Mouse (Mus musculus) ES-CJ7 (cell line): ENCODE results near the gene Srsf3.
A peak's percentile ranks its signal among the peaks of the same experiment; 100 is the strongest.
"Not testable (repeated sequence)": the region's sequence is repeated elsewhere in the genome, so short reads cannot be mapped to it uniquely, and the experiment has no call there.

ENCODE experiments used
- DNase-seq: peaks from one replicate; pipeline ENCODE4 v3.0.0; 2011; ENCODE audit warnings: low read depth, low spot score

Gene Srsf3

DNA sequence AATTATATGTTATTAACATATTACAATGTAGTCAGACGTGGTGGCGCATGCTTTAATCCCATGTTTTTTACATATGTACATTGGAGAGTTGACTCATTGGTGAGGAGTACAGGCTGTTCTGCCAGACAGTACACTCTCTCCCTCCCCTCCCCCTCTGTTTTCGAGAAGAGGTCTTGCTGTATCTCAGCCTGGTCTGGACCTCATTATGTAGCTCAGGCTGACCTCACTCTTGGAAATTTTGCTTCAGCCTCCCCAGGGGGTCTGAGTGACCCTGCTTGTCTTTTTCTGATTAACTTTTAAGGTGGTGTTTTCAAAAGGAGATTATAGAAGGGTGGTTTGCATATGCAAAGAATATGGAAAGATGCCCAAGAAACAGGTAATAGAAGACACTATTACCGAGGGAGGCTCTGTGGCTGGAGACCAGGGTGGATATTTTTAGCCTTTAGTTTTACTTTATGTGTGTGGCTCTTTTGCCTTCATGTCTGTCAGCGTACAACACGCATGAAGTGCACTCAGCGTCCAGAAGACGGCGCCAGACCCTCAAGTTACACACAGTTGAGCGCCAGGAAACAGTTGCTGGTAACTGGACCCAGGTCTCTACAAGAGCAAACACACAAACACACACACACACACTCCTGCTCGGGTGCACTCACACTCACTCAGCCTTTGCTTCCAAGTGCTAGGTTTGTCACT is 14.0 kb upstream of the Srsf3 start:
- DNase-seq: peak; percentile 87

DNA sequence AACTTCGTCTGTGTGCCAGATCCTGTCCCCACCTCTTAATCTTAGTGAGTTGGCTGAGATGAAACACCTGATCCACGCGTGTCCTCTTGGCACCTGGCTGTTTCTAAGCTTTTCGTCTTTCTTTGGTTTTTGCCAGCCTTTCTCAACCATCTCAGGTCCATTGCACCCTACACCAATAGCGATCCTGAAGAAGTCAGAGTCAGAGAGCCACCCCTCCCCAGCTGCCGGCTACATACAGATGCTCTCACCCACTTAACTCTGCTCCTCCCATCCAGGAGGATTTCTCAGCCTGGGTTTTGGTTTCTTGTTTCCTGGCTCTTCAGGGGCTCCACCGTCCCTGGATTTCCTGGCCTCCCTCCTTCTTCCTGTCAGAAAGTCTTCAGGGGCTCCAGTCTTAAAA is 13.0 kb upstream of the Srsf3 start:
- DNase-seq: no peak

DNA sequence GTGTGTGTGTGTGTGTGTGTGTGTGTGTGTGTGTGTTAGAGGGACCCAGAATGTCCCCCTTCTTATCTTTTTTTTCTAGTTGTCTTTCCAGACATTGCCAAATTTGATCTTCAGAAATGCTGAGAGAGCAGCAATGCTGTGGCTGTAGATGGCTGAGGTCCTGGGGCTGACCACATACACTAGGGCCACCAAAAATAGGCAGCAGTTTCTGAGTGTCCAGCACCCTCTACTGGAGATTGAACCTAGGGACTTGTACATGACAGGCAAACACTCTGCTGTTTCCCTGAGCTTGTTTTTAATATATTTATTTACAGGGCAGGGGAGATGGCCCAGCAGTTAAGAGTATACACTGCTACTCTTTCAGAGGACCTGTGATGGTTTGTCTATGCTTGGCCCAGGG is 12.0 kb upstream of the Srsf3 start:
- no peak for DNase-seq

- peak; percentile 67 for DNase-seq
Measured at GRCm38 (mm10) chr17:29022230-29022819, 10.1 kb upstream of the Srsf3 start.

DNA sequence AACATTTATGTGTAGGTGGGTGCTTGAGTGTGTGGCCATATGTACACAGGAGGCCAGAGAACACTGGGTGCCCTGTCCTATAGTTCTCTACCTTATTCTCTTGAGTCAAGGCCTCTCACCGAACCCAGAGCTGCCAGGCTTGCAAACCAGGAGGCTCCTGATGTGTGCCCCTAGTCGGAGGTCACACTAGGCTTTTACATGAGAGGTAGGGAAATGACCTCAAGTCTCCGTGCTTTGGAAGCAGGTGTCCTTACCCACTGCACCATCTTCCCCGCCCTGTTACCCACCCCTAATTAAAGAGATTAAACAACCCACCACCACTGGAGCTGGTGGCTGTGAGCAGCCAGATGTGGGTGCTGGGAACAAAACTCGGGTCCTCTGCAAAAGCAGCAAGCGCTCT is 9.1 kb upstream of the Srsf3 start:
- DNase-seq: no peak

DNA sequence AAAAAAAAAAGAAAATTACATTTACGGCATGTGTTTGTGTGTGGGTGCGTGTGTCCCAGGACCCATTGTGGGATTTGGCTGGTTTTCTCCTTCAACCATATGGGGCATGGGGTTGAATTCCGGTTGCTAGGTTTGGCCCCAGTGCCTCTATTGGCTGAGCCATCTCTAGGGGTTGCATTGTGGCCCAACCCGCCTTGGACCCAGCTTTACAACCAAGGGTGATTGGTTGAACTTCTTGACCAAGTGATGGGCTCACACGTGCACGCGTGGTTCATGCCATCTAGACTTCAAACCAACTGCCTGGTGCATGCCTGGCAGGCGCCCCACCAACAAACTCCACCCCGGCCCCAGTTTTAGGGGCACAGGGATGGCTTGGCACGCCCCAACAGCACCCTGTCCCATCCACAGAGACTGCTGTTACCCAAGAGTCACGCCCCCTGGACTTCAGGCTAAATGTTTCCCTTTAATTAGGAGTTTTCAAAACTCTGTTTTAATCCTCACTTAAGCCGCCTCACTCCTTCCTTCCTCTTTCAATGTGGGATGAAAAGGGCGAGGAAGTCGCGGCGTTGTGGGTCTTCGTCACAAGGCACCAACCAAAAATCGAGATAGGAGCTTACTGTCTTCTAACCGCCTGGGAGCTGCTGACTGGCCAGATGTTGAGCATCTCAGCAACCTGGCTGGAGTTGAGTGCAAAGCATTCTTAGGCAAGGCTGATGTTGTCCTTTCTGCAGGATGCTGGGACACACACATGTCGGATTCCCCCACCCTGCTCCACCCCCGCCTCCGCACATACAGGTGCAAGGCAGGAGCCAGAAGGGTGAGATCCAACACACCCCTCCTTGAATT is 8.2 kb upstream of the Srsf3 start:
- peak; percentile 78 for DNase-seq

DNA sequence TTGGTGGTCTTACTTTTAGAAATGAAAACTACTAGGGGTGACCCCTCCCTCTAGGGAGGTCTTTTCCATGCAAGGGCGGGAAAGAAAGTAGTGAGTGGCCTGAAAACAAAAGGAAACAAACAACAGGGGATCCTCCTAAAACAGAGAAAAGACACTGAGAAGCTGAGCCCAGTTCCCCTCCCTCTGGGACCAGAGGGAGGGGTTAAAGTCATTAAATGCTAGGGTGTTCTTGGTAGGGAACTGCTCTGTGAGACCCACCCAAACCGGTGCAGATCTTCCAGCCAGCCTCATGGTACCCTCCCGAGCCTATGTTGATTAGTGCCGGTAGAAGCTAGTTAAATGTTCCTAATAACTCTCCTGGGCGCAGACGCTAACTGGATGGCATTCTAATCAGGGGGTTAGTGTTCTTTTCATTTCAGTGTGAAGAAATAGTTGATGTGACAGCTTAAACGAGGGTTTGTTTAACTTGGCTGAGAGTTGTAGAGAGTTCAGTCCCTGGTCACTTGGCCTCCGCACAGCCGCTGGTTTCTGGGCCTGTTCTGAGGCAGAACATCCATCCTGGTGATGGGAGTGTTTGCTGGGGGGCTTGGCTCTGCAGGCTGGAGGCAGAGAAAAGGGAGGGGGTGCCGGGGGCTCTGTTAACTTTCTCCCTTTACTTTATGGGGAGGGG is 7.4 kb upstream of the Srsf3 start:
- DNase-seq: peak; percentile 90

DNA sequence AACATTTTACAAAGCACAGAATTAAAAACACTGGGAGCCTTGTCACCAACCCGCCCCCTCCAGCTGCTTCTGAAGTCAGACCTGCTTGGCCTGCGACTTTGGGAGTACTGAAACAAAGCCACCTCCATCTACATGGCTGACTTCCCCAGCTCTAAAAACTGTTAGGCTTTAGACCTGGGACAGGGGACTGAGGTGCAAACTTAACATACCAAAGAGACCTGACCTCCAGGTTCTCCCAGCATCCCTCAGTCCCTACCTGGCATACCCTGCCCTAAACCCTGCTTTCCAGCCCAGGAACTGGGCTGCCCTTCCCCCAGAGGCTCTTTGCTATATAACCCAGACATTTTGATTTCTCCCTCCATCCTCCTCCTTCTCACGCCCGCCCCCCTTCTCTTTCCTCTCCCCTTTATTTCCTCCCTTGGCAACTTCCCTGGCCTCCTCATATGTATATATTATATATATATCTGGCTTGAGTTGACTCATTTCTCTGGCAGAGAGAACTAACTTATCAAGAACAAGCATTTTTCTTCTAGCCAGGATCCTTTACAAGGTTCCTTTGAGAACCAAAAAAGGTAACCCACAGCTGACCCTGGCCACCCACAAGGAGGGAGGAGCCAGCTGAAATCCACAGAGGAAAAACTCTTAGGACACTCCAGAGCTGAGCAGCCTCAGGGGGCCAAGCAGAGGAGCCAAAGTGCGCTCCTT is 5.6 kb upstream of the Srsf3 start:
- DNase-seq: peak; percentile 55

DNA sequence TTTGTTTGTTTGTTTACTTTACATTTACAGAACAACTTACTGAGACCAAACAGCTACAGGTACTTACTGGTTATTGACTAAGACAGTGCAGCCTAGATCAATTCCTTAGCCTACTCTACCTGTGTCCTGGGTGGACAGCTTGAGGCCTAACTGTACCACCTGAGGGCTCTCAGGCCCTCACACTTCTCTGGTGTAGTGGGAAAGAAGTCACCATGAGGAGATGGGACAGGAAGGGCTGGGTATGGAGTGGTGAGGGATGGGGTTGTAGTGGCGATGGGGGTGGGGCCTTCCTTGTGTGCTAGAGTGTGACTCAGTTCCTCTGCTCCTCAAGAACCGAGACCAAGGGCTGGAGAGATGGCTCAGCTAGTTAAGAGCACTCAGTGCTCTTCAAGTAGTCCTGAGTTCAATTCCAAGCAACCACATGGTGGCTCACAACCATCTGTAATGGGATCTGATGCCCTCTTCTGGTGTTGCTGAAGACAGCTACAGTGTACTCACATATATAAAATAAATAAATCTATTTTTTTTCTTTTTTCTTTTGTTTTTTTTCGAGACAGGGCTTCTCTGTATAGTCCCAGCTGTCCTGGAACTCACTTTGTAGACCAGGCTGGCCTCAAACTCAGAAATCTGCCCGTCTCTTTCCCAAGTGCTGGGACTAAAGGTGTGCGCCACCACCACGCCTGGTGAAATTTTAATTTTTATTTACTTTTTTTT is 1.9 kb upstream of the Srsf3 start:
- peak; percentile 63 for DNase-seq

GRCm38 (mm10) chr17:29031085-29031711 is 1.2 kb upstream of the Srsf3 start:
- DNase-seq: not testable (repeated sequence)

GRCm38 (mm10) chr17:29031771-29032273 is 606 bp upstream of the Srsf3 start:
- peak; percentile 73 for DNase-seq

DNA sequence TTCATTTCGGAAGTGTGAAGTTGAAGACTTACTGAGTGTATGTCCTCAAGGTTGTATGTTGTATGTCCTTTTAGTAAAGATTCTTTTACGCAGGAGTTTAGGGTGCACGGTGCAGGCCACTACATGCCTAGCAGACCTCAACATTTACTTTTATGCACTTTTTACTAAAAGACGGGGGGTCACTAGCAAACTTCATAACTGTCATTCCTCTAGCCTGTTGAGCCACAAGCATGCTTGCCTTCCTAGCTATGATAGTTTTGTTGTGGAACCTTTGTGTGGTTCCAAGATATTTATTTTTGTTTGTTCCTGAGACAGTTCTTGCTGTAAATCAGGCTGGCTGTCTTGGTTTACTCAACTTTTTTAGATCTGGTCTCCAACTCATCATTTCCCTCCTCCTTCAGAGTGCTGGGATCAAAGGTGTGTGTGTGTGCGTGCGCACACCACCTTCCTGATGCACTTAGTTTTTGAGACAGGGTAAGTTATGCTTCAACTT is 1.2 kb downstream of the Srsf3 start:
- no peak for DNase-seq

DNA sequence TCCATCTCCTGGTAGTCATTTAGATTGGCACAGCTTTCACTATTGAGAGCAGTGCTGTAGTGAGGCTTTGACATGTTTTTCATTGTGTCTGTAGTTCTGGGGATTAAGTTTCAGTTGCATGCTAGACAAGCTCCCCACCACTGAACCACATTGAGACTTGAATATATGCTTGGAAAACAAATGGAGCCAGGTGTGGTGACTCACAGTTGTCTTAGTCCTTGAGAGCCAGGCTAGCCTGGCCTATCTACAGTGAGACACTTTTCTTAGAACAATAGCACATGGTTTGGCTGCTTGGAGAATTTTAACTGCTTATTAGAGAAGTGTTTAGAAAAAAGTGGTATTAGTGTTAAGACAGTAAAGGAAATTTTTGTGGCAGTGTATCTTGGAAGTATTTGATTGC is 1.8 kb downstream of the Srsf3 start:
- DNase-seq: no peak

DNA sequence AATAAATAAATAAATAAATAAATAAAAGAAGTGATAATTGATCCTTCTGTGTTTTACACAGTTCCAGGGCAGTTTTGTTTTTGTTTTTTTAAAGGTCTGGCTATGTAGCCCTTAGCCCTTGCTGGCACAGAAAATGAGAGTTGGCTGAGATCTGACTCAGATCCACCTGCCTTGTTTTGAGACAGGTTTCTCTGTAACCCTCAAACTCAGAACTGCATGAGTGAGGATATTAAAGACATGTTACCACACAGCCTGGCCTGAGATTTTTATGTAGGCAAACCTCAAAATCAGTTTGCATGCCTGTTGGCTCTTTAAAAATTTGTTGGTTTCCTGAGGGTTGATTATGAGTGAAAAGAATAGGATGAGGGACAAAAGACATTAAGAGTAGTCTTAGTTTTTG is 3.1 kb downstream of the Srsf3 start:
- no peak for DNase-seq

DNA sequence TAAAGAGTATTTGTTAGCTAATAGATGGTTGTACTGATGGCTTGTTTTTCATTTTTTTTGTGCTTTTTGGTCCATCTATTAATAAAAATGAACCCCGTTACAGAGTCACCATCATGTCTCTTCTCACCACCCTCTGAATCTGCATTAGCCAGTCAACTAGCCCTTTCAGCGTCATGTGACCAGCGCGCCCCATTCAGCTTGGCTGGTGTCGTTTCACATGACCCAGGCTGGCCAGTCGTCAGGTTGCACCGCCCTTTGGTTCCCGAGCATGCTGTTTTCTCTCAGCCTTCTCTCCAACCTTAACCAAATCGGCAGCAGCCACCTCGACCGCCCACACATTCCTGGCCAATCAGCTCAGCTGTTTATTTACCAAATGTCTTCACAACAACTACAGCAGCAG is 6.9 kb downstream of the Srsf3 start:
- DNase-seq: peak; percentile 87

DNA sequence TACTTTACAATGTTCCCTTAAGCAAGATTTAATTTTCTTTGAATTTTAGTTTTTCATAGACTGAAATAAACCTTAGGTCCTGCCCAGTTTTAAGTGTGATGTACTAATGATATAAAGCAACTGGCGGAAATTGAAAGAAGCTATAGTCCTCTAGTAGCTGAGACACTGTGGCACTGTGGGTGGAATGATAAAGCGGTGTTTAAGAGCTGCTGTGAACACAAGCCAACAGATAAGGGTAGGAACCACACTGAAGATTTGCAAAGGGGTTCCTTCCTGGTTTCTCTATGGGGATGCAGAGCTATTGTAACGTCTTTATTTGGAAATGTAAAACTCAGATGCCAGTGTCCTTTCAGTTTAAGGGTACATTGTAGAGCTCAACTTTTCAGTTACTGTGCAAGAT is 9.2 kb downstream of the Srsf3 start:
- DNase-seq: not testable (repeated sequence)

DNA sequence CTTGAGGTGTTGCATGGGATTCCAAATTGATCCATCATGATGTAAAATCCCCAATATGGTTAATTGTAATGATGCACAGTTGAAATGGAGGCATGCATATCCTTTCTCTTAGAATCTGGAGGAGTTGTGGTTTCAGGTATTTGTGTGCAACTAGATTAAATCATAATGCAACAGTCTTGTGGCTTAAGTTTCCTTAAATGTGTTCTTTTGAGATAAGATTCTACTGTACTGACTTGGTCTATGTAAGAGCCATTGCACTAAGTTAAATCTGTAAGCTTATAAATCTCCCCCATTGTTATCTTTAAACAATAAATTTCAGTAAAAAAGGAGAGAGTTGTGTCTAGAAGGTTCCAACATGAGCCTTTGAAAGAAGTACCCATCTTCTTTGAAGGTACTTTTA is 10.1 kb downstream of the Srsf3 start:
- DNase-seq: no peak

DNA sequence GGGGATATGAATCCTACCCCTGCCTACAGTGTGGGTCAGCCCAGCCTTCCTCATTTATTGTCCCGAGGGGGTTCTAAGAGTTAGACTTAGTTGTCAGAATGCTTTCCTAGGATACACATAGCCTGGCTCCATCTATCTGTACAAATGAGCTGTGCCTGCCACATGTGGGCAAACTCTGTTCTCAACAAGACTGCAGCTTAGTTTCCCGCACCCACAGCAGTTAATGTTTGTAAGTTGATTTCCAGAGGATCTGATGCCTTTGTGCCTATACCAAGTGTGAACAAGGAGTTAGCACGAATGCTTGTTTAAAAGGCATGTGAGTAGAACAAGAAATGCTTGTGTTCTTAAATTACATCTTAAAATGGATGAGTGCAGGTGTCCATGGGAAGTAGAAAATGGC is 11.2 kb downstream of the Srsf3 start:
- DNase-seq: no peak

DNA sequence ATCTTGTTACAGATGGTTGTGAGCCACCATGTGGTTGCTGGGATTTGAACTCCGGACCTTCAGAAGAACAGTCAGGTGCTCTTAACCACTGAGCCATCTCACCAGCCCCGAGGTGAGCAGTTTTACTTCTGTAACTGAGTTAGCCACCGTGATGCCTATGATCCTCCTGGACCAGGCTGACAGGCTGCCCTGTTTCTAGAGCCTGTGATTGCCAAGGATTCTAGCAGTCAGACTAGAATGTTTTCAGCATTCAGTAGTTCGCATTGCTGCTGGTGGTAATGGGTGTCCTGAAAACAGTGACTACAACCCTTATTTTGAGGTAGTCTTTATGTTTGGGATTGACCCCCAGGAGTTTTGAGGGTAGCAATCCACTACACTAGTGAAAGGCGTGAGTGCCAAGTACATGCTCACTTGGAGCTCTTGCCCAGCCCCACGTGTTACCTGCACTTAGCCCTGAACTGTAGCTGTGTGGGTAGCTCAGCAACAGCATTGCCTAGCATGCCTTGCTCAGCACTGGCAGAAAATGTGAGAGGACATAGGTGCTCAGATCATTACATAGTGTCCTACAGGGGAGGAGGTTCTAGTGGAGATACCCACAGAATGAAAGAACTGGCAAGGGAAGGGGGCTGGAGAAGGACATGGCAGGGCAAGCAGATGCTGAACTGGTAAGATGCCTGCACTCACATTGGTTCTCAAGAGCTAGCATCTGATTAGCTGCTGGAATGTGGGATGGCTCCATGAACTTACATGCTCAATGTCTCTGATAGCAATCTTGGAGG is 11.9 kb downstream of the Srsf3 start:
- no peak for DNase-seq
